Mouse (Mus musculus) spleen, embryonic (tissue): ENCODE results near the gene Slc22a1.

ENCODE experiments used
- CTCF ChIA-PET: fragments of 350-600 bp; sonication (Branson Sonifier 250); formaldehyde crosslinking; loops from one replicate; lab custom pipeline; 2022; lab: Charles Lee

Gene Slc22a1

GRCm38 (mm10) chr17:12631771-12632600 is 43.6 kb downstream of the Slc22a1 start:
- CTCF ChIA-PET = no interaction called here

- CTCF ChIA-PET = no interaction called here
Measured at GRCm38 (mm10) chr17:12630976-12631730, 44.5 kb downstream of the Slc22a1 start.

GRCm38 (mm10) chr17:12627983-12628382 is 47.6 kb downstream of the Slc22a1 start:
- CTCF ChIA-PET = no interaction called here

- CTCF ChIA-PET = no interaction called here
Measured at GRCm38 (mm10) chr17:12619641-12620040, 56.0 kb downstream of the Slc22a1 start.

- CTCF ChIA-PET = no interaction called here
Measured at GRCm38 (mm10) chr17:12615429-12615828, 60.2 kb downstream of the Slc22a1 start.

- CTCF ChIA-PET = no interaction called here
Measured at GRCm38 (mm10) chr17:12614511-12615385, 60.9 kb downstream of the Slc22a1 start.

- CTCF ChIA-PET = no interaction called here
Measured at GRCm38 (mm10) chr17:12607202-12607601, 68.4 kb downstream of the Slc22a1 start.

GRCm38 (mm10) chr17:12606634-12607033 is 69.0 kb downstream of the Slc22a1 start:
- CTCF ChIA-PET = no interaction called here
